Mouse (Mus musculus): ENCODE data around the gene Fgd2.

- TF ChIP-seq CTCF (IDR thresholded peaks at IDR 0.05; ENCODE audit: low read depth) (no peak), EP300 (IDR thresholded peaks at IDR 0.05; ENCODE audit: low read depth) (no peak)
These were observed 58.2 kb downstream of the Fgd2 start for GRCm38 (mm10) chr17:29418758-29419380.

All from heart, postnatal 0 days (tissue).